Mouse (Mus musculus) heart, adult 9 months (tissue): ENCODE data around the gene Tcf15.

Source experiments
- DNase-seq, 2 experiments: peaks; one replicate each; pipeline ENCODE4 v3.0.0; 2022; ENCODE audit warnings: low spot score in 2 of 2

Gene Tcf15

GRCm38 (mm10) chr2:152143279-152144157 is at the start of gene Tcf15:
TSS of gene Tcf15 (plus strand) at chr2:152143561.
- DNase-seq: peak; percentile 82 to 88

- no peak for DNase-seq
These were observed 48.4 kb upstream of the Tcf15 start for GRCm38 (mm10) chr2:152094856-152095545.

GRCm38 (mm10) chr2:152096922-152097321 is 46.4 kb upstream of the Tcf15 start:
- no peak for DNase-seq

GRCm38 (mm10) chr2:152097916-152098315 is 45.4 kb upstream of the Tcf15 start:
- DNase-seq: no peak

- no peak for DNase-seq
These were observed 43.8 kb upstream of the Tcf15 start for GRCm38 (mm10) chr2:152099538-152099937.

DNA sequence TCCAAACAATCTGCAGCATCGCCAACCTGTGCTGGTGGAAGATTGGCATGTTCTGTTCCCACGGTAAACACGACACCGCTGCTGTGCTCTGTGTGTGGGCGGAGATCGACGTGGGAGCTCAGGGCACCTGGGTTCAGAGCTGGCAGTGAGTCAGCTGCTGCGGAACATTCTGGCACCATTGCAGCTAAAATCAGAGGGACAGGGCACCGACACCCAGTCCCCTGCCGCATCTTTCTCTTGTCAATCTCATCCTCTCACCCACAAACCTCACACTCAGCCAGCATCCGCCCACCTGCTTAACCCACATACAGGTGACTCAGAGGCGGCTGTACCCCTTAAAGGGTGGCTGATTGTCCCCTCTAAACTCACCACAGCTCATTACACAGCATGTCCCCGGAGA is 41.6 kb upstream of the Tcf15 start:
- no peak for DNase-seq

GRCm38 (mm10) chr2:152102369-152102768 is 41.0 kb upstream of the Tcf15 start:
- no peak for DNase-seq

- peak in 1 of 2 experiments; percentile 27 for DNase-seq
These were observed 38.5 kb upstream of the Tcf15 start for GRCm38 (mm10) chr2:152104711-152105317.

- peak; percentile 87 to 93 for DNase-seq
These were observed 37.8 kb upstream of the Tcf15 start, which contains the start of gene Srxn1 for GRCm38 (mm10) chr2:152105318-152106224. TSS of gene Srxn1 (plus strand) at chr2:152105516.

DNA sequence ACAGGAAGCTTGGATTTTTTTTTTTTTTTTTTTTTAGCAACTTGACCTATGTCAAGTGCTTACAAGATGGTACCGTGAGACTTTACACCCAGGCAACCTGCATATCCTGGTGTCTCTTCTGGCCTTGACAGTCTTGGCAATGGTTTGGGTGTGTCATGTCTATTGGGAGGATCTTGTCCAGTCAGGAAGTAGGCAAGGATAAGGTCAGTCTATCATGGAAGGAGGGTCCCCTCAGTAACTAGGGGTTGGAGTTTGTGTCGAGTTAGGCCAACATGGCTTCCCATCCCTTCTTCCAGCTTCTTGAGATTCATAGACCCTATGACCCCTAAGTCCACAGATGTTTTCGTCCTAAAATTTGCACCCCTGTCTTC is 37.2 kb upstream of the Tcf15 start:
- DNase-seq: no peak

- DNase-seq: no peak
These were observed 36.8 kb upstream of the Tcf15 start for GRCm38 (mm10) chr2:152106597-152106996.

DNA sequence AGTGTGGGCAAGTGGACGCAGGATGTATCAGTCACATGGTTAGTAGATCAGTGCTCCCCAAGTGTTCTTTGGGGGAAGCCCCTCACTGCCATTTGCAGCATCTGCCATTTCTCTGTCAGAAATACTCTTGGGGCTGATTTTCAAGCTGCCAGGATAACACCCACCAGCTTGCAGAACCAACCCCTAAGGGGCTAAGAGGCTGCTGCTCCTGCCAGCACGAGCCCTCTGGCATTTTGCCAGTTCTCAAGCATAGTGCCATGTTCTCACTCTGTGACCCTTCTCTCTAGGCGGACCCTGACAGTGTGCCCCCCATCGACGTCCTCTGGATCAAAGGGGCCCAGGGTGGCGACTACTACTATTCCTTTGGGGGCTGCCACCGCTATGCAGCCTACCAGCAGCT is 34.7 kb upstream of the Tcf15 start:
- no peak for DNase-seq

DNA sequence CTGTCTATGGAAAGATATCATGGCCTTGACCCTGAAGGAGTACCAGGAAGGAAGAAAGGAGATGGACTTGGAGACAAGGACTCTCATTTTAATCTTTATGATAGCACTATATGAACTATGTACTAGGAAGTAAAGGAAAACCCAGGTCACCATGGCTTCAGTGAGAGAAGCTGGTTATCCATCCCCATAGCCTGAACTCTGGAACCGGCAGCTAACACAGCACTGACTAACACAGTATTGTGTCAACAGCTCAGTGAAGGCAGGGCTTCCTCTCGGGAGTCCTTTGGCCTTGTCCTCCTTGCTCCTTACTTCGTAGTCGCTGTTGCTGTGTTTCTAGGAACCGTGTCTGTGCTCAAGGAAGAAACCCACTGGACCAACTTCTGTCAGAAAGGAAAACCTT is 34.0 kb upstream of the Tcf15 start:
- DNase-seq: no peak

DNA sequence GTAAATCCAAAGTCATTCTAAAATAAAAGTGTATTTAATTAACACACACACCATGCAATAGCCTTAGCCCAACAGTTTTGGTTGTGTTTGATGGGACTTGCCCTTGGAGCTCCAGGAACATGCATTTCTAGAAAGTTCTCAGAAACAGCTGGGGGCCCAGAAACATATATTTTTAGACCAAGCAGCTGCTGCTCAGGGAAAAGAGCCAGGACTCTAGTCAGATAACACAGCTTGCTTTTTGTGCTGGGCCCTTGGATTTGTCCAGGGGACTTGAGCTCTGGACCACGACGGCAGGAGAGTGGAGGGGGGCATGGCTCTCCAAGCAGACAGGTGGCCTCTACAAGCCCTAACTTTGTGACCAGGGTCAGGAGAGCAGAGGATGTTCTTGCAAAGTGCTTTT is 32.0 kb upstream of the Tcf15 start:
- DNase-seq: no peak

DNA sequence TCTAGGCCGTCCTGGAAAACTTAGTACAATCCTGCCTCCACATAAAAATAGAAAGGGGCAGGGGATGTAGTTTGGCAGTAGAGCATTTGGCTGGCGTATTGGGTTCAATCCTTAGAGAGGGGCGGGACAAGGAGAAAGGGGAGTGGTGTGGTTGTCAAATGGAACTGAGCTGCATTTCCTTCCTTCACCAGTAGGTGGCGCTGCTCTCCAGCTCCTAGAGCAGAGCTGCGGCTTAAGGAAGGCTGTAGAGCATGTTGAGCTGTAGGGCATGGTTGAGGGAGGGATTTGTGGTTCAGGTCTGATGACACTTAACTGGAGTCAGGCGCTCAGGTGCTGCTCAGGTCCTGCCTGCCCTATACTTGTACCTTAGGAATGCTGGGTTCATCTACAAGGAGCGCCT is 31.4 kb upstream of the Tcf15 start:
- DNase-seq: peak; percentile 72 to 88

DNA sequence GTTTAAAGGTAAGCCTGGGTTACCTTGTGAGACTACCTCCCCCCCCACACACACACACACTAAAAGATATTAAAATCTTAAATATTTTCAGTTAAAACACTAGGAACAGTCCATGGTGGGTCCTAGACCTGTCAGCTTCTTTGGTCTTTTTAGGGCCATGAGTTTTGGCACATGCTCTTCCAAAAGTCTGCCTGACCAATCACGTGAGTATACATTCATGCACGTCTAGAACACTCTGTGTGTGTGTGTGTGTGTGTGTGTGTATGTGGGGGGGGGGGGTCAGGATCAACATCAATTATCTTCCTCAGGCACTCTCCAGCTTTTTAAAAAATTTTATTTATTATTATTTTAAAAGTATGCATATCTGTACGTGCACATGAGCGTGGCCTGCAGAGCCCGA is 30.9 kb upstream of the Tcf15 start:
- DNase-seq: no peak

GRCm38 (mm10) chr2:152112970-152113369 is 30.4 kb upstream of the Tcf15 start:
- no peak for DNase-seq

GRCm38 (mm10) chr2:152114057-152114975 is 29.0 kb upstream of the Tcf15 start:
- DNase-seq: no peak

GRCm38 (mm10) chr2:152117694-152118093 is 25.7 kb upstream of the Tcf15 start:
- no peak for DNase-seq

- no peak for DNase-seq
These were observed 24.0 kb upstream of the Tcf15 start for GRCm38 (mm10) chr2:152119228-152119865.
